Mouse (Mus musculus) neural tube, embryonic 13.5 days (tissue): ENCODE measurements around the gene Il6st. TPM values are rescaled to one million over a fixed set of nuclear protein-coding genes. Genes with fewer than 3 reads are reported as not detected.

ENCODE experiments used
- ATAC-seq: fragments of 200-750 bp; cut with Nextera tagmentation; 2 replicates; pipeline ENCODE4 v1.8.0; 2017; ENCODE audit warnings: low read depth, mild to moderate bottlenecking, moderate TSS enrichment, moderate library complexity
- H3K27ac ChIP-seq: fragments of 300-500 bp; sonication (generic); replicated peaks from 2 replicates; pipeline ENCODE4 v1.5.1; 2015; ENCODE audit warnings: moderate library complexity, mild to moderate bottlenecking, inconsistent platforms
- H3K27me3 ChIP-seq: fragments of 300-500 bp; sonication (generic); 2 replicates; pipeline ENCODE4 v1.6.1; 2015; ENCODE audit warnings: mild to moderate bottlenecking, inconsistent platforms
- H3K36me3 ChIP-seq: fragments of 300-500 bp; sonication (generic); 2 replicates; pipeline ENCODE4 v1.6.1; 2015; ENCODE audit warnings: mild to moderate bottlenecking, inconsistent platforms
- H3K4me1 ChIP-seq: fragments of 300-500 bp; sonication (generic); replicated peaks from 2 replicates; pipeline ENCODE4 v1.6.1; 2015; ENCODE audit warnings: inconsistent platforms
- H3K4me2 ChIP-seq: fragments of 300-500 bp; sonication (generic); 2 replicates; pipeline ENCODE4 v1.6.1; 2015; ENCODE audit warnings: inconsistent platforms, mild to moderate bottlenecking, moderate library complexity
- H3K4me3 ChIP-seq: fragments of 300-500 bp; sonication (generic); 2 replicates; pipeline ENCODE4 v1.5.1; 2015; ENCODE audit warnings: mild to moderate bottlenecking, inconsistent platforms
- H3K9ac ChIP-seq: fragments of 300-500 bp; sonication (generic); 2 replicates; pipeline ENCODE4 v1.6.1; 2015; ENCODE audit warnings: moderate library complexity, mild to moderate bottlenecking, inconsistent platforms
- H3K9me3 ChIP-seq: fragments of 300-500 bp; sonication (generic); 2 replicates; pipeline ENCODE4 v1.6.1; 2016; ENCODE audit warnings: inconsistent platforms
- WGBS: fragments of 180-500 bp; shearing (Covaris S2); methylation state at CpG from one replicate; pipeline ENCODE4 v1.1.7; 2015; 5-methylcytosine and 5-hydroxymethylcytosine counted together
- polyA plus RNA-seq: library from polyadenylated mRNA; unstranded; fragments of >200 nt; fragmentation: Nextera tagmentation; extraction: Ambion mirVana; gene quantifications from 2 replicates; pipeline ENCODE4 v1.2.1, GENCODE M21; 2015

Il6st gene
- polyA plus RNA-seq, 1 experiment from 2014 or later = 26.5 TPM

DNA sequence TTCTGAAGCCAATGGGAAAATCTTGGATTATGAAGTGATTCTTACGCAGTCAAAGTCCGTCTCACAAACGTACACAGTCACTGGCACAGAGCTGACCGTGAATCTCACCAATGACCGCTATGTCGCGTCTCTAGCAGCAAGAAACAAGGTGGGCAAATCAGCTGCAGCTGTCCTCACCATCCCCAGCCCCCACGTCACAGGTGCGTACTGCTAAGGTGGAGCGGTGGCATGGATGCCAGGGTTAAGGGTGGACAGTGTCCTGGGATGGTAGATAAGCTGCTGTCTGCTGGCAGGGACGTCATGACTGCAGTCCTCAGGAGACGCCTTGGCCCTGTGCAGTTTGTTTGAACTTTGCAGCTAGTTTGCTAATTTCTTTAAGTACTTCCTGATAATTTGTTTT is 30.7 kb downstream of the Il6st start:
- H3K9me3 ChIP-seq = no peaks in the 10 kb centered on the region
- no peak overlapping the region for H3K9ac ChIP-seq
- no peak overlapping the region for H3K4me3 ChIP-seq
- no peak overlapping the region for H3K27ac ChIP-seq
- ATAC-seq = no peak
- 95% methylated on average over 12 of the region's 12 CpGs for WGBS
- H3K4me2 ChIP-seq = no peak overlapping the region
- no peaks in the 10 kb centered on the region for H3K4me1 ChIP-seq
- no peaks in the 10 kb centered on the region for H3K27me3 ChIP-seq
- H3K36me3 ChIP-seq = peaks cover 74% of the 10 kb centered on the region

DNA sequence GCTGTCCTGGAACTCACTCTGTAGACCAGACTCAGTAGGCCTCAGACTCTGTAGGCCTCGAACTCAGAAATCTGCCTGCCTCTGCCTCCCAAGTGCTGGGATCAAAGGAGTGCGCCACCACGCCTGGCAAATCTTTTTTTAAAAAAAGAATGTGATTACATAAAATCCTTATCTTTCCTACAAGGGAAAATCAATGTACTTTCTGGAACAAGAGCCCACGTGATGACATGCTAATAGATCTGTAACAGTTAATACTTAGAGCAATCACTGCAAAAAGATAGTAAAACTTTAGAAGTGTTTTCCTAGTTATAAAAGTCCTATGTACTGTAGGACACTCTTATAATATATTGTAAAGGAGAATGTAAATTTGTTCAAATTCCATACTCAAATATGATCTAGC is 36.2 kb downstream of the Il6st start:
- Histone ChIP-seq H3K4me3 (no peak overlapping the region), H3K27me3 (no peaks in the 10 kb centered on the region), H3K4me1 (no peaks in the 10 kb centered on the region), H3K4me2 (no peak overlapping the region), H3K36me3 (peaks cover 86% of the 10 kb centered on the region), H3K9ac (no peak overlapping the region), H3K9me3 (no peaks in the 10 kb centered on the region), H3K27ac (no peak overlapping the region)
- 96% methylated on average over 4 of the region's 4 CpGs for WGBS
- no peak for ATAC-seq

DNA sequence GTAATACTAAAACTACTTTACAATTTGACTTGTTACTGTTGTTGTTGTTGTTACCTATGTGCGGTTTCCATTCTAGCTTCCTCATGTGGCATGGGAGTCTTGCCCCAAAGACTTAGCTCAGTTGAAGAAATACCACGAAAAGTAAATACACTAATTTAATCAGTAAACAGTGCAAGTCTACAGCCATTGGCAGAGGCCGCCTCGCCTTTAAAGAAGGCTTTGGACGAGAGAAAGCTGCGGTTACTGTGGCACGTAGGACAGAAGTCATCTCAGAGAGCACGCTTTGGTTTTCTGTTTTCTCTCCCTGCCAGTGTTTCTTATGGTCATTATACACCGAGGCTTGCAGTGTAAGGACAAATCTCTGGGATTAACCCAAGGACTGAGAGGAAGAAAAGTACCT is 36.6 kb downstream of the Il6st start:
- 94% methylated on average over 9 of the region's 9 CpGs for WGBS
- peaks cover 86% of the 10 kb centered on the region for H3K36me3 ChIP-seq
- no peaks in the 10 kb centered on the region for H3K9me3 ChIP-seq
- H3K27me3 ChIP-seq = no peaks in the 10 kb centered on the region
- no peak overlapping the region for H3K9ac ChIP-seq
- no peaks in the 10 kb centered on the region for H3K4me1 ChIP-seq
- no peak for ATAC-seq
- no peak overlapping the region for H3K4me3 ChIP-seq
- no peak overlapping the region for H3K4me2 ChIP-seq
- no peak overlapping the region for H3K27ac ChIP-seq

DNA sequence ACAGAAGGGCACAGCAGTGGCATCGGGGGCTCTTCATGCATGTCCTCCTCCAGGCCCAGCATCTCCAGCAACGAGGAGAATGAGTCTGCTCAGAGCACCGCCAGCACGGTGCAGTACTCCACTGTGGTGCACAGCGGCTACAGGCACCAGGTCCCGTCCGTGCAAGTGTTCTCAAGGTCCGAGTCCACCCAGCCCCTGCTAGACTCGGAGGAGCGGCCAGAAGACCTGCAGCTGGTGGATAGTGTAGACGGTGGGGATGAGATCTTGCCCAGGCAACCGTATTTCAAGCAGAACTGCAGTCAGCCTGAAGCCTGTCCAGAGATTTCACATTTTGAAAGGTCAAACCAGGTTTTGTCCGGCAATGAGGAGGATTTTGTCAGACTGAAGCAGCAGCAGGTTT is 40.0 kb downstream of the Il6st start:
- Histone ChIP-seq H3K27me3 (no peaks in the 10 kb centered on the region), H3K9ac (no peak overlapping the region), H3K27ac (no peak overlapping the region), H3K4me1 (no peaks in the 10 kb centered on the region), H3K36me3 (peaks cover 75% of the 10 kb centered on the region), H3K9me3 (no peaks in the 10 kb centered on the region), H3K4me2 (no peak overlapping the region), H3K4me3 (no peak overlapping the region)
- 96% methylated on average over 13 of the region's 13 CpGs for WGBS
- no peak for ATAC-seq

DNA sequence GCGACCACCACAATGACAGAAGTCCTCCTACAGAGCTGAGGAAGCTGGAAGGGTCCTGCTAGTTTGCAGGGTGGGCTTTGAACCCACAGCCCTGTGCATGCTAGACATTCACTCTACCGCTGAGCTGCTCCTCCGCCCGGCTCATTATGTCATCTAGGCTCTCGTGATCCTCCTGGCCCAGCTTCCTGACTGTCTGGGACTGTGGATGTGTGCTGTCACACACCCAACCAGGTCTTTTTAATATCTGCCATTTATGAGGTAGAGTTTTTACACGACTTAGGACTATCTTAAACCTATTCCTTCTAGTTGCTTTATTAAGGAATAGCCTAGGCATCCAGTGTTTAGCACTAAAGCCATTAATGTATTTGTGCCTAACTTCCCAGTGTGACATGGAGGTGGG is 41.6 kb downstream of the Il6st start:
- Histone ChIP-seq H3K27ac (no peak overlapping the region), H3K27me3 (no peaks in the 10 kb centered on the region), H3K9ac (no peak overlapping the region), H3K4me3 (no peak overlapping the region), H3K4me1 (no peaks in the 10 kb centered on the region), H3K4me2 (no peak overlapping the region), H3K36me3 (peaks cover 62% of the 10 kb centered on the region), H3K9me3 (no peaks in the 10 kb centered on the region)
- WGBS = 95% methylated on average over 6 of the region's 6 CpGs
- ATAC-seq = no peak

DNA sequence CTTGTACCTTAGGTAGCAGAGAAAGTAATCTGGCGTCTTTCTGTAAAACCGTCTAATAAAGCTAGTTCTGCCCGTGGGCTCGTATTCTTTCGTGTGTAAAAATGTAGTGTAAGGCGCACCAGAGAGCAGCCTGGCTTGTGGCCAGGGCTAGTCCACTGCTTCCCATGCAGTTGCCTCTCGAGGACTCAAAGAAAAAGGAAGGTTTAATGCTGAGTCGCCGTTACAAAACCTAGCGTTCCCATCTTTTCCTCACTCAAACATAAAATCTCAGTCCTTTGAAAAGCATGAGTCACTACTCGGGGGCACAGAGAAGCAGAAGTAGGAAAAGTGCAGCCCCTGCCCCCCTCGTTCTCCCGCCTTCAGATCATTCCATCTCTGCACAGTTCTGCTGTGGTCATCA is 42.9 kb downstream of the Il6st start:
- Histone ChIP-seq H3K27ac (no peak overlapping the region), H3K9me3 (no peaks in the 10 kb centered on the region), H3K27me3 (no peaks in the 10 kb centered on the region), H3K4me3 (no peak overlapping the region), H3K4me1 (no peaks in the 10 kb centered on the region), H3K4me2 (no peak overlapping the region), H3K36me3 (peaks cover 49% of the 10 kb centered on the region), H3K9ac (no peak overlapping the region)
- WGBS = 79% methylated on average over 13 of the region's 13 CpGs
- ATAC-seq = no peak

DNA sequence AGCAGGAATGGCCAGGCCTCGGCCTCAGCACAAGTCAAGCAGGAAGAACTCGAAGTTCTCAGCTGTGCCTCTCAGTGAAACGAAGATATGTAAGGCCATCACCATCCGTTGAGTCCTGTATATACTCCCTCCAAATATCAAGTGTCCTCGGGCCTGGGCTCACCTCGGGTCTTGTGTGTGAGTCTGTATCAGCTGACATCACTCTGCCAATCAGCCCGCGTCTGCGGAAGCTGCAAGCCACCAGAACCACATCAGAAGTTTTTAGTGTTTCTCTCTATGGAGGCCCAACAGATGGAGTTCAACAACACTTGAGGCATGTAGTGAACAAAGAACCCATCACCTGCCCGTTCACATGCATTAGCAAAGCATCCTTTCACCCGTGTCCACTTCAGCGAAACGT is 43.8 kb downstream of the Il6st start:
- no peak overlapping the region for H3K9ac ChIP-seq
- H3K27me3 ChIP-seq = no peaks in the 10 kb centered on the region
- no peak overlapping the region for H3K4me2 ChIP-seq
- no peaks in the 10 kb centered on the region for H3K9me3 ChIP-seq
- H3K27ac ChIP-seq = no peak overlapping the region
- H3K4me1 ChIP-seq = no peaks in the 10 kb centered on the region
- peaks cover 45% of the 10 kb centered on the region for H3K36me3 ChIP-seq
- WGBS = 88% methylated on average over 13 of the region's 13 CpGs
- no peak for ATAC-seq
- H3K4me3 ChIP-seq = no peak overlapping the region

DNA sequence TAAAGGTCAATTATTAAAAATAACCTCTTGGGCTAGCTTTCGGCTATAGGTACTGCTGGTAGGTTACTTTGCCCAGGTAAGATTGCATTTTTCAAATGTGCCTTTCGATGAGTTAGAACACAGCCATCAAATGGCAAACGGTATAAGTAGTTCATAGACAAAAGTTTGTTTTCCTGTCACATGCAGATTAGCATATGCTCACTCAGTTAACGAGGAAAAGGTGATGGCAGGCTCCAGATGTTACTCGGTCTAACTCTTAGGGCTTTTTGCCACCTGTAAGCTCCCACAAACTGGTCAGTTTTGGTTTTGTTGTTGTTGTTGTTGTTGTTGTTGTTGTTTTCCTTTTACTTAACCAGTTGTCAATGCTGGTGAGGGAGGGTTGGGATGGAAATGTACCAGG is 44.6 kb downstream of the Il6st start:
- ATAC-seq = no peak
- Histone ChIP-seq H3K4me3 (no peak overlapping the region), H3K9me3 (no peaks in the 10 kb centered on the region), H3K27me3 (no peaks in the 10 kb centered on the region), H3K4me1 (no peaks in the 10 kb centered on the region), H3K36me3 (peaks cover 38% of the 10 kb centered on the region), H3K27ac (no peak overlapping the region), H3K9ac (no peak overlapping the region), H3K4me2 (no peak overlapping the region)
- 91% methylated on average over 5 of the region's 5 CpGs for WGBS

DNA sequence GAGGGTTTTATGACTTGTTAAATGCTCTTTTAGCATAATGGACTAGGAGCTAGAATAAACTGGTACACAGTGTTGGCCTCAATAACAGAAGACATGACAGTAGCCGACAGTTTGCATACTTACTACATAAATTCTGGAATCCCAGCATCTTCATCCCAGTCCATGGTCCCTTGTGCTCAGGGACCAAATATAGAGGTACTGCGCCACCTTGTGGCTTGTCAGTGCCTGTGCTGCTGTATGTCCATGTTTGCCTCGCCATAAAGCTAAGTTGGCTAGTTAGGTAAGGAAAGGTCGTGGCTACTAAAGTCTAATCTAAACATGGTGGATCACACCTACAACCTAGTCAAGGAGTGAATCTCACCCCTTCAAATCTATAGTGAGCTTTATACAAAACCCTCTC is 45.6 kb downstream of the Il6st start:
- Histone ChIP-seq H3K27me3 (no peaks in the 10 kb centered on the region), H3K9ac (no peak overlapping the region), H3K36me3 (peaks cover 28% of the 10 kb centered on the region), H3K4me3 (no peak overlapping the region), H3K4me2 (no peak overlapping the region), H3K27ac (no peak overlapping the region), H3K4me1 (no peaks in the 10 kb centered on the region), H3K9me3 (no peaks in the 10 kb centered on the region)
- peak; percentile 69; the same call in 1 of the 2 replicates for ATAC-seq
- 29% methylated on average over 4 of the region's 4 CpGs for WGBS

DNA sequence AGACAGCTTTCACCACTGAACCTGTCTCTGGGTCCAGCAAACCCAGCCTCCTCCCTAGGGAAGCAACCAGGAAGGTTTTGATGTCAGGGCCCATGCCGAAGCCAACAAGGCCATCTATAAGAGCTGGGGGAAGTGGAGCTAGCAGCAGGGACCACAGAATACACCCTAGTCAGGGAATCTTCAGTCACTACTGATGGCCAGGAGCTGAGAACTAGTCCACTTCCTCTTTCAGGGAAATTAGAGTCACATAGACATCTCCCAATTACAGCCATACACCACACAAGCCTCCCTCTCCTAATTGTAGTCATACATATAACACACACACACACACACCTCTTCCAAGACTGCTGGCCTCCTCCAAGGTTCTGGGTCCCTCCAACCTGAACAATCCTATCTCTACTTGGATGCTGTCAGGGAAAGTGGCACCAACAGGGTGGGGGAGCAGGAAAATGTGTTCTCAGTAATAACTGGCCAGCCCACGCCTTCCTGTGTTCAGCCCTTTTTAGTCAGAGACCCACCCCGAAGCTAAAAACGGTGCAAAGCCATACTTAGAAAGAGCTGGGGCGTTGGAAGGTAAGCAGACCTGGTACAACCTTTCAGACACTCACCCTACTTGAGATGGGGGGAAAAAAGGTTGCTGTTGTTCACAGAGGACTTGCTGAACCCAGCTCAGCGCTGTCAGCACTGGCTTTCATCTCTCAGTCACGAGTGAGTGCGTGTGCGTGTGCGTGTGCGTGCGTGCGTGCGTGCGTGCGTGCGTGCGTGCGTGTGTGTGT is 46.8 kb downstream of the Il6st start:
- Histone ChIP-seq H3K27ac (no peak overlapping the region), H3K4me2 (no peak overlapping the region), H3K4me1 (no peaks in the 10 kb centered on the region), H3K4me3 (no peak overlapping the region), H3K36me3 (peaks cover 16% of the 10 kb centered on the region), H3K27me3 (no peaks in the 10 kb centered on the region), H3K9ac (no peak overlapping the region), H3K9me3 (no peaks in the 10 kb centered on the region)
- WGBS = 94% methylated on average over 19 of the region's 19 CpGs
- no peak for ATAC-seq

DNA sequence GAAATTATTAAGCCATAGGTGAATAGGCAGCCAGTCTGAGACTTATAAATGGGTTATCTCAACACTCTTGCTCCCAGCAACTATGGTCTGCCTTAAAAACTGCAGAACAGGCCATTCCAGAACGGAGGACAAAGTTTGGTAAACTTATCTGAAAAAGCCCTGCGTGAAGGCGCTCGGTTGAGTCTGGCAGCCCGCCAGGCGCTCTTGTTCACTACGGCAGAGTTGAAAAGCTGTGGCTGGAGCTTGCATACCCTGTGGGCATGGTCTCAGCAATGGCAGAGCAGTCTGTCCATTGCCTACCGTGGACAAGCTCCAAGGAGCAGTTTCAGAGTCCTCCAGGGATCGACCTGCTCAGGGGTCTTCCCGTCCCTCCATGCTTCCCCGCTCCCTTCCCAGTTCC is 47.4 kb downstream of the Il6st start:
- H3K27ac ChIP-seq = no peak overlapping the region
- H3K4me2 ChIP-seq = no peak overlapping the region
- no peak overlapping the region for H3K4me3 ChIP-seq
- H3K27me3 ChIP-seq = no peaks in the 10 kb centered on the region
- no peak overlapping the region for H3K9ac ChIP-seq
- no peaks in the 10 kb centered on the region for H3K9me3 ChIP-seq
- whole genome bisulfite sequencing = 79% methylated on average over 11 of the region's 11 CpGs
- ATAC-seq = no peak
- H3K36me3 ChIP-seq = peaks cover 11% of the 10 kb centered on the region
- no peaks in the 10 kb centered on the region for H3K4me1 ChIP-seq

DNA sequence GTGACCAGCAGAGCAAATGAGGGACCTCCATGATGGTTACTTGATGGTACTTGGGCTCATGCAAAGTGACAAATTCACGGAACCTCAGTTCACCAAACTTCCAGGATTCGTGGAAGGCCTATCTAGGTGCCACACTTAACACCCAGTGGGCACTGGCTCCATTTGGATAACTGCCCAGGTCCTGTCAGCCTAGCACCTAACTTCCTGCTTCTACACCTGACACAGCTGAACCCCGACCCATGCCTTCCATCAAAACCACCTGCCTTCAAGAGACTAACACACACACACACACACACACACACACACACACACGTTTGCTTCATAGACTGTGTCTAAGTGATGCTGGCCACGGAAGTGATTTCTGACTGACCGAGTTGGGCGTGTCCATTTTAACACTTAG is 47.9 kb downstream of the Il6st start:
- peaks cover 7% of the 10 kb centered on the region for H3K36me3 ChIP-seq
- no peaks in the 10 kb centered on the region for H3K27me3 ChIP-seq
- no peaks in the 10 kb centered on the region for H3K9me3 ChIP-seq
- WGBS = 87% methylated on average over 7 of the region's 7 CpGs
- no peaks in the 10 kb centered on the region for H3K4me1 ChIP-seq
- no peak for ATAC-seq
- H3K27ac ChIP-seq = no peak overlapping the region
- H3K4me2 ChIP-seq = no peak overlapping the region
- no peak overlapping the region for H3K4me3 ChIP-seq
- no peak overlapping the region for H3K9ac ChIP-seq

DNA sequence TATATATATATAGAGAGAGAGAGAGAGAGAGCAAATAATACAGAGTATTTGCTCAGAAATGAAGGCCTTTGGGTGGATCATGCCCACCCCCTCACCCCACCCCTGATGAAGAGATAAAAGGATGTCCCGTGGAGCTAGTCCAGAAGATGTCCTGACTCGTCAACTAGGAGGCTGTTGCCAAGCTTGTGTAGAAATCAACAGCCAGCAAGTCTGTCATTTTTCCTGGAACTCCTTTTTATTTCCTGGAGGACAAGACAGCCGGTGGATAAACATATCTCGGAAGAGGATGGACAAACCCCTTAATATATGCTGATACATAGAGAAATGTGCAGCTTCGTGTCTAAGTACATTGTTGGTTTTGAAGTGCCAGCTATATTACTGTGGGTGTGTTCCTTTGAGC is 49.0 kb downstream of the Il6st start:
- Histone ChIP-seq H3K4me2 (no peak overlapping the region), H3K4me1 (no peaks in the 10 kb centered on the region), H3K36me3 (peaks cover 2% of the 10 kb centered on the region), H3K9me3 (peaks cover 3% of the 10 kb centered on the region; the same call in 1 of the 2 replicates), H3K27ac (no peak overlapping the region), H3K9ac (no peak overlapping the region), H3K4me3 (no peak overlapping the region), H3K27me3 (no peaks in the 10 kb centered on the region)
- 88% methylated on average over 5 of the region's 5 CpGs for WGBS
- ATAC-seq = no peak
